Mouse (Mus musculus) G1E (cell line): ENCODE data around the gene Man2a1.

Experiments
- CTCF ChIP-seq: IDR thresholded peaks from 2 replicates; pipeline ENCODE4 v1.5.1; 2012; ENCODE audit warnings: low read depth, low read length, inconsistent platforms, mixed read lengths
- GATA2 ChIP-seq: IDR thresholded peaks from 2 replicates; pipeline ENCODE4 v1.6.1; 2012; ENCODE audit warnings: low read depth, low read length, inconsistent platforms, borderline replicate concordance
- POLR2AphosphoS5 ChIP-seq: IDR thresholded peaks from 2 replicates; pipeline ENCODE4 v1.6.1; 2012; ENCODE audit warnings: low read depth, low read length, inconsistent platforms; ENCODE audit not compliant: insufficient replicate concordance
- TAL1 ChIP-seq: conservative IDR thresholded peaks from 2 replicates; pipeline ENCODE4 v1.6.1; 2012; ENCODE audit warnings: low read depth, low read length, inconsistent platforms, mixed read lengths

- no peak for TF ChIP-seq CTCF
- no peak for TF ChIP-seq TAL1
- no peak for TF ChIP-seq POLR2AphosphoS5
- no peak for TF ChIP-seq GATA2
Observed at GRCm38 (mm10) chr17:64659682-64660081, 59.1 kb downstream of the Man2a1 start.
